Mouse (Mus musculus) liver, postnatal 0 days (tissue): Measurements from ENCODE around the gene Bfsp1.

Experiments
- CTCF ChIP-seq: sonication (generic); IDR thresholded peaks from 2 replicates; pipeline ENCODE4 v1.5.1; 2016; ENCODE audit warnings: antibody characterized with exemption, low read depth
- EP300 ChIP-seq: IDR thresholded peaks from 2 replicates; pipeline ENCODE4 v1.6.1; 2016; ENCODE audit warnings: antibody characterized with exemption, low read depth, mild to moderate bottlenecking

GRCm38 (mm10) chr2:143912199-143912598 lies 49.2 kb upstream of the Bfsp1 start:
- peak; percentile 90 for TF ChIP-seq EP300
- no peak for TF ChIP-seq CTCF
